Mouse (Mus musculus) kidney, postnatal 0 days (tissue): Measurements from ENCODE around the gene S1pr2. TPM values are rescaled to one million over a fixed set of nuclear protein-coding genes. Genes with fewer than 3 reads are reported as not detected.
"Not testable (repeated sequence)": the region's sequence is repeated elsewhere in the genome, so short reads cannot be mapped to it uniquely, and the experiment has no call there.

Experiments
- ATAC-seq: fragments of 200-750 bp; cut with Nextera tagmentation; replicated peaks from 2 replicates; pipeline ENCODE4 v1.8.0; 2017; ENCODE audit warnings: low read depth, moderate number of reproducible peaks, moderate TSS enrichment, moderate library complexity; ENCODE audit not compliant: low FRiP score
- DNase-seq: peaks from one replicate; pipeline ENCODE4 v3.0.0-alpha.2; 2016; ENCODE audit warnings: low spot score
- H3K27ac ChIP-seq: fragments of 300-500 bp; sonication (generic); 2 replicates; pipeline ENCODE4 v1.5.1; 2014; ENCODE audit warnings: mild to moderate bottlenecking
- H3K27me3 ChIP-seq: fragments of 300-500 bp; sonication (generic); 2 replicates; pipeline ENCODE4 v1.6.1; 2014; ENCODE audit warnings: low read length, mixed read lengths; ENCODE audit not compliant: insufficient read depth
- H3K36me3 ChIP-seq: fragments of 300-500 bp; sonication (generic); 2 replicates; pipeline ENCODE4 v1.6.1; 2014; ENCODE audit warnings: low read length, mixed read lengths; ENCODE audit not compliant: insufficient read depth
- H3K4me1 ChIP-seq: fragments of 300-500 bp; sonication (generic); replicated peaks from 2 replicates; pipeline ENCODE4 v1.6.1; 2014; ENCODE audit warnings: antibody characterized with exemption, low read length, mixed read lengths; ENCODE audit not compliant: insufficient read depth
- H3K4me2 ChIP-seq: fragments of 300-500 bp; sonication (generic); 2 replicates; pipeline ENCODE4 v1.6.1; 2014; ENCODE audit warnings: mild to moderate bottlenecking, low read length, moderate library complexity, mixed read lengths
- H3K4me3 ChIP-seq: fragments of 300-500 bp; sonication (generic); replicated peaks from 2 replicates; pipeline ENCODE4 v1.5.1; 2014; ENCODE audit warnings: low read depth, low read length
- H3K9ac ChIP-seq: fragments of 300-500 bp; sonication (generic); 2 replicates; pipeline ENCODE4 v1.6.1; 2014; ENCODE audit warnings: low read depth, low read length
- H3K9me3 ChIP-seq: fragments of 300-500 bp; sonication (generic); replicated peaks from 2 replicates; pipeline ENCODE4 v1.6.1; 2016; ENCODE audit warnings: low read length, inconsistent platforms, mixed read lengths
- CTCF ChIP-seq: IDR thresholded peaks from 2 replicates; pipeline ENCODE4 v1.5.1; 2016; ENCODE audit warnings: antibody characterized with exemption, low read depth, mild to moderate bottlenecking, moderate library complexity
- WGBS: fragments of 180-500 bp; shearing (Covaris S2); extraction: QIAGEN DNeasy Blood & Tissue Kit; methylation state at CpG from one replicate; pipeline ENCODE4 v1.1.7; 2014; 5-methylcytosine and 5-hydroxymethylcytosine counted together
- polyA plus RNA-seq: library from polyadenylated mRNA; unstranded; fragments of >200 nt; fragmentation: Nextera tagmentation; extraction: Ambion mirVana; gene quantifications from 2 replicates; pipeline ENCODE4 v1.2.1, GENCODE M21; 2015

Gene S1pr2
- polyA plus RNA-seq, 1 experiment from 2014 or later, result 23.3 TPM

GRCm38 (mm10) chr9:21002270-21002626 lies 25.7 kb upstream of the S1pr2 start:
- H3K36me3 ChIP-seq, result peaks cover 9% of the 10 kb centered on the region; the same call in 1 of the 2 replicates
- no peak for DNase-seq
- ATAC-seq, result peak; percentile 2; the same call in 1 of the 2 replicates
- H3K9me3 ChIP-seq, result no peaks in the 10 kb centered on the region
- H3K27ac ChIP-seq, result peak overlapping the region; percentile 86; the same call in 1 of the 2 replicates
- no peak for TF ChIP-seq CTCF
- H3K9ac ChIP-seq, result peak overlapping the region; percentile 79
- H3K4me2 ChIP-seq, result peak overlapping the region; percentile 87
- no peaks in the 10 kb centered on the region; the same call in 1 of the 2 replicates for H3K4me1 ChIP-seq
- peak overlapping the region; percentile 80 for H3K4me3 ChIP-seq
- 7% methylated on average over 7 of the region's 7 CpGs for WGBS
- H3K27me3 ChIP-seq, result no peaks in the 10 kb centered on the region

DNA sequence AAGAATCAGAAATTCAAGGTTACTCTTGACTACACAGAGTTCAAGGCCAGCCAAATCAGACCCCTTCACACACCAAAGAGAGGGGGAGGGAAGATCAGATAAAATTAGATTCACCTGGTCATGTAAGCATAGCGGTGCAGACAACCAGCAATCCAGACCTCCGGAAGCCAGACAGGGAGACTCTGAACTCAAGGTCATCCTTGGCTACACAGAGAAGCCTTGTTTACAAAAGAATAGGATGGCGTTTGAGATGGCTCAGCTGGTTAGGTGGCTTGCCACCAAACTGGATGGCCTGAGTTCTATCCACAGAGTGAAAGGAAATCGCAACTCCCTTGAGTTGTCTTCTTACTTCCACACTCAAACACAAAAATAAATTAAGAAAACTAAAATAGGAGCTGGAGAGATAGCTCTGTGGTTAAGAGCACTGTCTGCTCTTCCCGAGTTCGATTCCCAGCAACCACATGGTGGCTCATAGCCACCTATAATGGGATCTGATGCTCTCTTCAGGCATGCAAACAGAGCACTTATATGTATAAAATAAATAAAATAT lies 25.1 kb upstream of the S1pr2 start:
- ATAC-seq (no peak), DNase-seq (no peak)
- H3K27ac ChIP-seq, result no peak overlapping the region
- H3K9ac ChIP-seq, result no peak overlapping the region
- no peak overlapping the region for H3K4me3 ChIP-seq
- peaks cover 6% of the 10 kb centered on the region; the same call in 1 of the 2 replicates for H3K36me3 ChIP-seq
- H3K4me2 ChIP-seq, result no peak overlapping the region
- no peaks in the 10 kb centered on the region for H3K9me3 ChIP-seq
- H3K4me1 ChIP-seq, result no peaks in the 10 kb centered on the region; the same call in 1 of the 2 replicates
- WGBS, result 46% methylated on average over 6 of the region's 6 CpGs
- no peaks in the 10 kb centered on the region for H3K27me3 ChIP-seq
- TF ChIP-seq CTCF, result no peak

DNA sequence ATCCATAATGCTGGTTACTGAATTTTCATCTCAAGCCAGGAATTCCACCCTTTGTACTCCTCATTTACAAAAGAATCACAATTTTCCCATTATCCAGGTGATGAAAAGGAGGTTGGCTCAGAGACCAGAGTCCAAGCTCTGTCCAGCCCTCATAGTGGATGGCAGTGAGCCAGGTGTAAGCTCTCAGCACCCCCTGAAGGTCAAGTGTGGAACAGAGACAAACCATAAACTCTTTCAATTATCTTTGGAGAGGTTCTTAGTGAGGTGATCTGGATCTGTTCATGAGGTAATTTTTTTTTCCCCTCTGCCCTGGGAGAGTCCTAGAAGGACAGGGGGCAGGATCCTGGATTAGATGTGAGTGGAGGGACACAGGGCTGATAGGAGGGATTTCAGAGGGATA lies 24.2 kb upstream of the S1pr2 start:
- Histone ChIP-seq H3K4me3 (no peak overlapping the region), H3K36me3 (0 out of 2 replicates have a peak, but pooled peaks cover 2% of the 10 kb centered on the region), H3K4me2 (no peak overlapping the region), H3K4me1 (no peaks in the 10 kb centered on the region; the same call in 1 of the 2 replicates), H3K27ac (0 out of 2 replicates have a peak overlapping the region, but pooled peaks have one; percentile 36), H3K9me3 (no peaks in the 10 kb centered on the region), H3K27me3 (no peaks in the 10 kb centered on the region), H3K9ac (no peak overlapping the region)
- TF ChIP-seq CTCF, result peak; percentile 69
- ATAC-seq (0 out of 2 replicates have a peak, but pooled peaks have one; percentile 23), DNase-seq (peak; percentile 62)

- H3K27me3 ChIP-seq, H3K27ac ChIP-seq, H3K9ac ChIP-seq, H3K9me3 ChIP-seq, H3K36me3 ChIP-seq, H3K4me3 ChIP-seq, H3K4me1 ChIP-seq, ATAC-seq, H3K4me2 ChIP-seq: not testable (repeated sequence)
- WGBS, result 91% methylated on average over 1 of the region's 1 CpGs
- DNase-seq, result peak; percentile 77
- peak; percentile 76 for TF ChIP-seq CTCF
Measured at GRCm38 (mm10) chr9:20998337-20998736, 21.8 kb upstream of the S1pr2 start.

DNA sequence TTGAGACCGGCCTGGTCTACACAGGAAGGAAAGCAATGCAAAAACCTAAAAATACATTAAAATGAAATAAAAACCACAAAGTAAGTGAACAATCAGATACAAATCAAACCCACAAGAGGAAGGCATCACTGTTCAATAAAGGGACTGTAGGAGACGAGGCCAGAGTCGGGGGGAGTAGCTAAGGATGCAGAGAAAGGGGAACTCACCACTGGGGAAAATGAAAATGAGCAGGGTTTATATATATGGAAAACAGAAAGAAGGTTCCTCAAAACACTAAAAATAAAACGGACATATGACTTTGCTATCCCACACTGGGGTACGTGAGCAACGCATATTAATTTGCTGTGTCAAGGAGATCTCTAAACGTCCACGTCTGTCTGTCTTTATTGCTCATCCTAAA lies 20.5 kb upstream of the S1pr2 start:
- Histone ChIP-seq H3K36me3 (no peaks in the 10 kb centered on the region), H3K4me1 (no peaks in the 10 kb centered on the region), H3K9ac (no peak overlapping the region), H3K9me3 (no peaks in the 10 kb centered on the region), H3K4me3 (no peak overlapping the region), H3K27ac (no peak overlapping the region), H3K27me3 (no peaks in the 10 kb centered on the region), H3K4me2 (no peak overlapping the region)
- 88% methylated on average over 8 of the region's 8 CpGs for WGBS
- ATAC-seq (no peak), DNase-seq (no peak)
- no peak for TF ChIP-seq CTCF

DNA sequence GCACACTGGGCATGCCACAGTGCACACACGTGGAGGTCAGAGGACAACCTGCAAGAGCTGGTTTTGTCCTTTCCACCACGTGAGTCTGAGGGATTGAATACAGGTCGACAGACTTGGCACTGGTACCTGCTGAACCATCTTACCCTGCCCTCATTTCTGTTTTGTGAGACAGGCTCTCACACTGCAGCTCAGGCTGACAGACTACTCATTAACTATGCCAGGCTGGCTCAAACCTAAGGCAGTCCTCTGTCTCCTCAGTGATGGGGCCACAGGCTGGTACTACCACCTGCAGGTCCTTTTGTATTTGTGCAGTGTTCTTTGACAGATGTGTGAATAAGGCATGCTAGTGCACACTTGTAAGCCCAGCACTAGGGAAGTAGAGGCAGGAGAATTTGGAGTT lies 18.5 kb upstream of the S1pr2 start:
- no peak overlapping the region for H3K27ac ChIP-seq
- peak; percentile 53 for TF ChIP-seq CTCF
- peak; percentile 81 for ATAC-seq
- no peaks in the 10 kb centered on the region for H3K36me3 ChIP-seq
- no peak overlapping the region for H3K9ac ChIP-seq
- DNase-seq, result no peak
- no peaks in the 10 kb centered on the region for H3K9me3 ChIP-seq
- 51% methylated on average over 3 of the region's 3 CpGs for WGBS
- H3K27me3 ChIP-seq, result no peaks in the 10 kb centered on the region
- H3K4me2 ChIP-seq, result no peak overlapping the region
- H3K4me3 ChIP-seq, result no peak overlapping the region
- H3K4me1 ChIP-seq, result 0 out of 2 replicates have a peak, but pooled peaks cover 3% of the 10 kb centered on the region
